Mouse (Mus musculus): Measurements from ENCODE around the gene Gm21149. TPM values are rescaled to one million over a fixed set of nuclear protein-coding genes. Genes with fewer than 3 reads are reported as not detected.

Gm21149 gene
- not detected in 2 replicates for polyA plus RNA-seq (2012)

DNA sequence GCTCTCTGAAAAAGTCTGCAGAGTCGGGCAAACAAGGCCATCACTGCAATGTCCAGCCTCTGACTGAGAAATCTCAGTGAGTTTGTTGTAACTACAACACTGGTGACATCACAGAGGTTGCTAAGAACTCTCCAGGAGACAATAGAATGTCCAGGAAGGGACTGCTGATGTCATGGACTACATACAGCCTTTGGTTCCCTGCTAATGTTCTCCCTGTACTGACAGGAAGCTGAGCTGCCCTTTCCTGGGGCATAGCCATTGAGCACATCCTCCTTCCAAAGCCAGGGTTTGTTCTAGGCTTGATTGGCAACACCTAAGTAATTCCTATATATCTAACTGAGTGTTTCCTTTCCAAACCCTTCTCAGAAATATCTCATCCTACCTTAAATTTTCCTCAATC is at the start of gene Gm21149:
TSS of gene Gm21149 (minus strand) at position 101 of the 400 bp plus-strand sequence.

Other genes starting within 250 kb of the Gm21149 start
- gene Gm21190, start 52.7 kb upstream of the Gm21149 start, polyA plus RNA-seq (2012), result not detected in 2 replicates
- gene Gm21083, start 100.8 kb upstream of the Gm21149 start, polyA plus RNA-seq (2012), result 0.19 TPM in 1 of 2 replicates, not detected in the other
- not detected in 2 replicates for gene Speer4d, start 142.5 kb upstream of the Gm21149 start, polyA plus RNA-seq (2012)
- not detected in 2 replicates for gene 4930572O03Rik, start 180.5 kb upstream of the Gm21149 start, polyA plus RNA-seq (2012)
- not detected in 2 replicates for gene Speer4c, start 237.7 kb upstream of the Gm21149 start, polyA plus RNA-seq (2012)

Measured in megakaryocyte-erythroid progenitor cell, adult 5 weeks (primary cell).